Mouse (Mus musculus): ENCODE results near the gene Gpkow. TPM values are rescaled to one million over a fixed set of nuclear protein-coding genes. Genes with fewer than 3 reads are reported as not detected.
"Not testable (repeated sequence)": the region's sequence is repeated elsewhere in the genome, so short reads cannot be mapped to it uniquely, and the experiment has no call there.

Gpkow gene
- polyA plus RNA-seq, 1 experiment from 2014 or later = 29.5 TPM

GRCm38 (mm10) chrX:7733571-7734156, 36.7 kb downstream of the Gpkow start:
- no peak overlapping the region for H3K9ac ChIP-seq (ENCODE audit: low read depth, low read length)
- WGBS = 43% methylated on average over 23 of the region's 26 CpGs
- H3K4me3 ChIP-seq (ENCODE audit: low read length) = no peak overlapping the region
- H3K36me3 ChIP-seq (ENCODE audit: control insufficient read depth, insufficient read depth, low read length) = no peaks in the 10 kb centered on the region
- H3K4me1 ChIP-seq (ENCODE audit: control insufficient read depth, insufficient read depth, low read length) = no peaks in the 10 kb centered on the region
- H3K9me3 ChIP-seq (ENCODE audit: control insufficient read depth, low read length) = no peaks in the 10 kb centered on the region
- no peak overlapping the region for H3K4me2 ChIP-seq (ENCODE audit: low read depth, low read length)
- H3K27ac ChIP-seq (ENCODE audit: low read length) = no peak overlapping the region
- ATAC-seq = peak; percentile 54
- H3K27me3 ChIP-seq (replicated peaks; ENCODE audit: control insufficient read depth, insufficient read depth, low read length) = no peaks in the 10 kb centered on the region

DNA sequence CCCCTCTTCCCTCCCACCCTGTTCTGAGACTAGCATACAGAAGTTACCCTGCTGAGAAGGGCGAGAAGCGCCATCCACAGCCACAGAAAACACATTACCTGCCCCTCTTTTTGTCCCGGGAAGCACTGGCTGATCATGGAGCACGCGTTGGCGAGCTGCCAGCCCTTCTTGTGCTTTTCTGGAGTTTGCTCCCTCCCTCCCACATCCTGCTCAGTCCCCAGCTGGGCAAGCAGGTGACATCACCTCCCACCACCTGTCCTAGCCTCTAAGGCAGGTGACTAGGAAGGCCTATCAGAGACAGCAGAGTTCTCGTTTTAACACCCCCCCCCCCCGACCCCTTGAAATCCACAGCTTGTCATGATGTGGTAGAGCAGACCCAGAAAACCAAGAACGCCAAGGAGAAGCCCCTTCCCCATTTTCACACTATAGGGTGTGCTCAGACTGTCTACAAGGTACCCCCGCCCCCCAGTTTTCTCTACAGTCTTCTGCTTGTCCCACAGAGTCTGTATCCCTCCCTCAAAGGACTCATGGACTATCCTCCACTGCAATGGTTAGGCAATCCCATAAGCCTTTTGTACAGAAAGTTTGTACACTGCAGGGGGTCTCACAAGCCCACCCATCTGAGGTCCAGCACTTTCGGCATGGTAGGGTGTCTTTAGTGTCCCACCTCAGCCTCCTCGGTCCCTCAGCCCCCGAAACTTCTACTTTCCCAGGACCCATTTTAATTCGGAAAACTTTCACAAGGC, 42.6 kb downstream of the Gpkow start:
- H3K27ac ChIP-seq (ENCODE audit: low read length) = peak overlapping the region; percentile 70
- no peaks in the 10 kb centered on the region for H3K4me1 ChIP-seq (ENCODE audit: control insufficient read depth, insufficient read depth, low read length)
- H3K27me3 ChIP-seq (replicated peaks; ENCODE audit: control insufficient read depth, insufficient read depth, low read length) = no peaks in the 10 kb centered on the region
- 53% methylated on average over 14 of the region's 14 CpGs for WGBS
- peak; percentile 82 for ATAC-seq
- no peaks in the 10 kb centered on the region for H3K36me3 ChIP-seq (ENCODE audit: control insufficient read depth, insufficient read depth, low read length)
- 0 out of 2 replicates have a peak overlapping the region, but pooled peaks have one; percentile 12 for H3K4me2 ChIP-seq (ENCODE audit: low read depth, low read length)
- no peak overlapping the region for H3K4me3 ChIP-seq (ENCODE audit: low read length)
- H3K9ac ChIP-seq (ENCODE audit: low read depth, low read length) = peak overlapping the region; percentile 29; the same call in 1 of the 2 replicates
- H3K9me3 ChIP-seq (ENCODE audit: control insufficient read depth, low read length) = no peaks in the 10 kb centered on the region

DNA sequence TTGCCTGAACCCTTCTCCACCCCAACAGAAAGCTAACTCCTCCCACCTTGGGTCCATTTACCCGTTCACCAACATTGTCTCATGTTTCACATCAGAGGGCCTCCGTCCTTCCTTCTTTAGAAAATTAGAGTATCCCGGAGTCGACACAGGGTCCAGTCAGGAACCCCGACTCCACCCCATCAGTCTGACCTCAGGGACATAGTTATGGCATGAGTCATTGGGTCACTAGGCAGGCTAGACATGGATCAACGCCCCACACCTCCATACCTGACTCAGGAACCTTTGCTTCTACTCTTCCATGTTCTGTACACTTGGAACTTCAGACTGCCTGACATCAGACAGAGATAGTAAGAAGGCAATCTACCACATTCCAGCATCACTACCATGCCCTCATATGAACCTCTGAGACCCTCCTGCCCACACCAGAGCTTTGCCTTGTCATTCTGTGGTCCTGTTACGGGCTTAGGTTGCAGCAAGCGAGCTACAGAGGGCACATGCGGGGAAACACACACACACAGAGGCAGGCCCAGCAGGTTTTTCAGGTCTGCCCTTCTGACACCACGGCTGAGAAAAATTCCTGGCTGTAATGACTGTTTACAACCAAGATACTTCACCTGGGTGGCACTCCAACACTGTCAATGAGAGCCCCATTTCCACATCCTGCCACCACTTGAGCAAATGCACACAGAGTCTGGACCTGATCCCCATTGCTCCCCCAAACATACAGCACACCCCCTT, 43.3 kb downstream of the Gpkow start:
- Histone ChIP-seq H3K4me2 (ENCODE audit: low read depth, low read length) (0 out of 2 replicates have a peak overlapping the region, but pooled peaks have one; percentile 12), H3K9me3 (ENCODE audit: control insufficient read depth, low read length) (no peaks in the 10 kb centered on the region), H3K9ac (ENCODE audit: low read depth, low read length) (no peak overlapping the region), H3K4me1 (ENCODE audit: control insufficient read depth, insufficient read depth, low read length) (no peaks in the 10 kb centered on the region), H3K36me3 (ENCODE audit: control insufficient read depth, insufficient read depth, low read length) (no peaks in the 10 kb centered on the region), H3K4me3 (ENCODE audit: low read length) (peak overlapping the region; percentile 22; the same call in 1 of the 2 replicates), H3K27ac (ENCODE audit: low read length) (peak overlapping the region; percentile 70), H3K27me3 (replicated peaks; ENCODE audit: control insufficient read depth, insufficient read depth, low read length) (no peaks in the 10 kb centered on the region)
- ATAC-seq = peak; percentile 78
- WGBS = 43% methylated on average over 10 of the region's 10 CpGs

DNA sequence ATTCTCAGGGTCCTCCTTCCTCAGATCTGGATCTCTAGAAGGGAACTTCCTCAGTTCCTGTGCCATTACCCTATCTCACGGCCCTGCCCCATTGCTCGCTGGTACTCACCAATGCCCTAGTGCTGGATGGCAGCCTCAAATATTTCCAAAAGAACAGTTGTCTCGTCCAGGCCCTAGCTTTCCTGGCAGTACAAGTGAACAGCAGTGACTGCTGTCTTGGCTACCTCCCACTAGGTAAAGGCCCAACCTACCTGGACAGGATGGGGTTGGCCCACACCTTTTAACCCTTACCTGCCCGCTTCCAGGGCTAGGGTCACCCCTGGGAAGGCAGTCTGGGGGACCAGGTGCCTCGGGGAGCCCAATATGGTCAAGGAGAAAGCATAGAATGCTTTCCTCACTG, 44.2 kb downstream of the Gpkow start:
- no peaks in the 10 kb centered on the region for H3K27me3 ChIP-seq (replicated peaks; ENCODE audit: control insufficient read depth, insufficient read depth, low read length)
- no peak overlapping the region for H3K9ac ChIP-seq (ENCODE audit: low read depth, low read length)
- H3K36me3 ChIP-seq (ENCODE audit: control insufficient read depth, insufficient read depth, low read length) = no peaks in the 10 kb centered on the region
- no peaks in the 10 kb centered on the region for H3K4me1 ChIP-seq (ENCODE audit: control insufficient read depth, insufficient read depth, low read length)
- no peak overlapping the region for H3K4me2 ChIP-seq (ENCODE audit: low read depth, low read length)
- no peak for ATAC-seq
- 58% methylated on average over 5 of the region's 5 CpGs for WGBS
- H3K27ac ChIP-seq (ENCODE audit: low read length) = peak overlapping the region; percentile 70; the same call in 1 of the 2 replicates
- H3K4me3 ChIP-seq (ENCODE audit: low read length) = peak overlapping the region; percentile 22; the same call in 1 of the 2 replicates
- no peaks in the 10 kb centered on the region for H3K9me3 ChIP-seq (ENCODE audit: control insufficient read depth, low read length)

DNA sequence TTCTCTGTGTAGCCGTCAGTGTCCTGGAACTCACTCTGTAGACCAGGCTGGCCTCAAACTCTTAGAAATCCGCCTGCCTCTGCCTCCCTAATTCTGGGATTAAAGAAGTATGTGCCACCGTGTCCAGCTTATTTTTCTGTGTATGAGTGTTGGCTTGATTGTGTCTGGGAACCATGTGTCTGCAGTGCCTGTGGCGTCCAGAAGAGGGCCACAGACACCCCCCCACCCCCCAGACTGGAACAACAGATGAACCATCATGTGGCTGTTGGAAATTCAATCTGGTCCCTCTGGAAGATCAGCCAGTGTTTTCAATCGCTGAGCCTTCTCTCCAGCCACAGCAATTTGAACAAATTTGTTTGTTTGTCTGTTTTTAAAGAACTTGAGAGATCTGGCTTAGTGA, 46.5 kb downstream of the Gpkow start:
- H3K9ac ChIP-seq (ENCODE audit: low read depth, low read length) = no peak overlapping the region
- H3K27me3 ChIP-seq (replicated peaks; ENCODE audit: control insufficient read depth, insufficient read depth, low read length) = no peaks in the 10 kb centered on the region
- H3K27ac ChIP-seq (ENCODE audit: low read length) = no peak overlapping the region
- no peak overlapping the region for H3K4me3 ChIP-seq (ENCODE audit: low read length)
- no peaks in the 10 kb centered on the region for H3K9me3 ChIP-seq (ENCODE audit: control insufficient read depth, low read length)
- WGBS = 62% methylated on average over 5 of the region's 5 CpGs
- H3K4me1 ChIP-seq (ENCODE audit: control insufficient read depth, insufficient read depth, low read length) = no peaks in the 10 kb centered on the region
- H3K4me2 ChIP-seq (ENCODE audit: low read depth, low read length) = no peak overlapping the region
- ATAC-seq = no peak
- H3K36me3 ChIP-seq (ENCODE audit: control insufficient read depth, insufficient read depth, low read length) = no peaks in the 10 kb centered on the region

GRCm38 (mm10) chrX:7744940-7745339, 48.0 kb downstream of the Gpkow start:
- Histone ChIP-seq H3K27ac (ENCODE audit: low read length) (no peak overlapping the region), H3K27me3 (replicated peaks; ENCODE audit: control insufficient read depth, insufficient read depth, low read length) (no peaks in the 10 kb centered on the region), H3K36me3 (ENCODE audit: control insufficient read depth, insufficient read depth, low read length) (no peaks in the 10 kb centered on the region), H3K4me2 (ENCODE audit: low read depth, low read length) (no peak overlapping the region), H3K4me3 (ENCODE audit: low read length) (no peak overlapping the region), H3K9me3 (ENCODE audit: control insufficient read depth, low read length) (no peaks in the 10 kb centered on the region), H3K9ac (ENCODE audit: low read depth, low read length) (no peak overlapping the region), H3K4me1 (ENCODE audit: control insufficient read depth, insufficient read depth, low read length) (peaks cover 1% of the 10 kb centered on the region; the same call in 1 of the 2 replicates)
- ATAC-seq = no peak
- 52% methylated on average over 1 of the region's 1 CpGs for WGBS

DNA sequence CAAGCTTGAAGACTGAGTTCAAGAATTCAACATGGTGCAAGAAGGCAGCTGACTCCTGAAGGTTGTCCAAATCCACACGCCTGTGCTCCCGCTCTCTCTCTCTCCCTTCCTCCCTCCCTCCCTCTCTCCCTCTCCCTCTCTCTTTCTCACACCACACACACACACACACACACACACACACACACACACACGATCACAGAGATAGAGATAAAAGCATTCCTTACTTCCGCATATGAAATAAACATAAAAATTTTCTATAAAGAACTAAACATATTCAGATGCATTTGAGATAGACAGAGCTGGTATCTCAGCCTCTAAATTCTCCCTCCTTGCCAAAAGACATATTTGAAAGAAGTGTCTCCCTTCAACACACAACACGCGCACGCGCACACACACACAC, 48.5 kb downstream of the Gpkow start:
- H3K4me3 ChIP-seq (ENCODE audit: low read length) = no peak overlapping the region
- no peaks in the 10 kb centered on the region for H3K36me3 ChIP-seq (ENCODE audit: control insufficient read depth, insufficient read depth, low read length)
- no peak overlapping the region for H3K27ac ChIP-seq (ENCODE audit: low read length)
- H3K4me1 ChIP-seq (ENCODE audit: control insufficient read depth, insufficient read depth, low read length) = peaks cover 2% of the 10 kb centered on the region; the same call in 1 of the 2 replicates
- H3K27me3 ChIP-seq (replicated peaks; ENCODE audit: control insufficient read depth, insufficient read depth, low read length) = no peaks in the 10 kb centered on the region
- no peak for ATAC-seq
- H3K9ac ChIP-seq (ENCODE audit: low read depth, low read length) = no peak overlapping the region
- H3K9me3 ChIP-seq (ENCODE audit: control insufficient read depth, low read length) = no peaks in the 10 kb centered on the region
- 88% methylated on average over 8 of the region's 8 CpGs for WGBS
- H3K4me2 ChIP-seq (ENCODE audit: low read depth, low read length) = no peak overlapping the region

GRCm38 (mm10) chrX:7750432-7751116, 53.6 kb downstream of the Gpkow start, which contains the start of gene Ccdc120:
Gene Ccdc120 (minus strand): TSS chrX:7750905.
- WGBS = 9% methylated on average over 47 of the region's 56 CpGs
- peak within 1 kb of the TSS; percentile 65 for H3K4me3 ChIP-seq (ENCODE audit: low read length)
- H3K4me2 ChIP-seq (ENCODE audit: low read depth, low read length) = peak within 1 kb of the TSS; percentile 50
- peak; percentile 83 for ATAC-seq
- no peak within 1 kb of the TSS for H3K27ac ChIP-seq (ENCODE audit: low read length)
- H3K27me3 ChIP-seq (replicated peaks; ENCODE audit: control insufficient read depth, insufficient read depth, low read length) = no peaks in the 10 kb centered on the region
- no peaks in the 10 kb centered on the region for H3K9me3 ChIP-seq (ENCODE audit: control insufficient read depth, low read length)
- no peaks in the 10 kb centered on the region for H3K36me3 ChIP-seq (ENCODE audit: control insufficient read depth, insufficient read depth, low read length)
- peaks cover 2% of the 10 kb centered on the region; the same call in 1 of the 2 replicates for H3K4me1 ChIP-seq (ENCODE audit: control insufficient read depth, insufficient read depth, low read length)
- peak within 1 kb of the TSS; percentile 78 for H3K9ac ChIP-seq (ENCODE audit: low read depth, low read length)

GRCm38 (mm10) chrX:7753627-7754026, 56.7 kb downstream of the Gpkow start:
- H3K4me3 ChIP-seq (ENCODE audit: low read length); H3K27me3 ChIP-seq (replicated peaks; ENCODE audit: control insufficient read depth, insufficient read depth, low read length); H3K4me2 ChIP-seq (ENCODE audit: low read depth, low read length); H3K27ac ChIP-seq (ENCODE audit: low read length); ATAC-seq; H3K9ac ChIP-seq (ENCODE audit: low read depth, low read length); H3K4me1 ChIP-seq (ENCODE audit: control insufficient read depth, insufficient read depth, low read length); H3K36me3 ChIP-seq (ENCODE audit: control insufficient read depth, insufficient read depth, low read length); H3K9me3 ChIP-seq (ENCODE audit: control insufficient read depth, low read length): not testable (repeated sequence)
- 19% methylated on average over 3 of the region's 3 CpGs for WGBS
